Mouse (Mus musculus) hindbrain, embryonic 14.5 days (tissue): ENCODE data around the gene Clcf1. TPM values are rescaled to one million over a fixed set of nuclear protein-coding genes. Genes with fewer than 3 reads are reported as not detected.

Source experiments
- ATAC-seq: fragments of 200-750 bp; cut with Nextera tagmentation; 2 replicates; pipeline ENCODE4 v1.8.0; 2017; ENCODE audit warnings: moderate number of reproducible peaks, mild to moderate bottlenecking, moderate TSS enrichment, moderate library complexity; ENCODE audit not compliant: low FRiP score
- DNase-seq: peaks from one replicate; pipeline ENCODE4 v3.0.0-alpha.2; 2015; ENCODE audit warnings: low spot score
- H3K27ac ChIP-seq: fragments of 300-500 bp; sonication (generic); 2 replicates; pipeline ENCODE4 v1.5.1; 2014; ENCODE audit warnings: mild to moderate bottlenecking, moderate library complexity
- H3K27me3 ChIP-seq: fragments of 300-500 bp; sonication (generic); 2 replicates; pipeline ENCODE4 v1.6.1; 2014; ENCODE audit warnings: mild to moderate bottlenecking, low read length, mixed read lengths; ENCODE audit not compliant: control insufficient read depth, insufficient read depth
- H3K36me3 ChIP-seq: fragments of 300-500 bp; sonication (generic); replicated peaks from 2 replicates; pipeline ENCODE4 v1.6.1; 2014; ENCODE audit not compliant: control insufficient read depth, insufficient read depth
- H3K4me1 ChIP-seq: fragments of 300-500 bp; sonication (generic); replicated peaks from 2 replicates; pipeline ENCODE4 v1.6.1; 2014; ENCODE audit warnings: antibody characterized with exemption, low read length, mixed read lengths; ENCODE audit not compliant: control insufficient read depth, insufficient read depth
- H3K4me2 ChIP-seq: fragments of 300-500 bp; sonication (generic); replicated peaks from 2 replicates; pipeline ENCODE4 v1.6.1; 2014; ENCODE audit warnings: mild to moderate bottlenecking, moderate library complexity
- H3K4me3 ChIP-seq: fragments of 300-500 bp; sonication (generic); replicated peaks from 2 replicates; pipeline ENCODE4 v1.5.1; 2014; ENCODE audit warnings: mild to moderate bottlenecking, low read length
- H3K9ac ChIP-seq: fragments of 300-500 bp; sonication (generic); 2 replicates; pipeline ENCODE4 v1.6.1; 2014
- H3K9me3 ChIP-seq: fragments of 300-500 bp; sonication (generic); 2 replicates; pipeline ENCODE4 v1.6.1; 2016; ENCODE audit warnings: low read length; ENCODE audit not compliant: control insufficient read depth
- WGBS: fragments of 180-500 bp; shearing (Covaris S2); extraction: QIAGEN DNeasy Blood & Tissue Kit; methylation state at CpG from one replicate; pipeline ENCODE4 v1.1.7; 2014; 5-methylcytosine and 5-hydroxymethylcytosine counted together
- polyA plus RNA-seq: library from polyadenylated mRNA; unstranded; fragments of >200 nt; fragmentation: Nextera tagmentation; extraction: Ambion mirVana; gene quantifications from 2 replicates; pipeline ENCODE4 v1.2.1, GENCODE M21; 2014

The Clcf1 gene
- polyA plus RNA-seq, 1 experiment from 2014 or later, result 0.51 TPM

- no peaks in the 10 kb centered on the region for H3K27me3 ChIP-seq
- H3K9me3 ChIP-seq, result no peaks in the 10 kb centered on the region
- DNase-seq (peak; percentile 92), ATAC-seq (peak; percentile 92)
- WGBS, result 7% methylated on average over 42 of the region's 47 CpGs
- H3K4me1 ChIP-seq, result peaks cover 12% of the 10 kb centered on the region
- peak within 1 kb of the TSS; percentile 65 for H3K4me2 ChIP-seq
- H3K27ac ChIP-seq, result peak within 1 kb of the TSS; percentile 90
- peak within 1 kb of the TSS; percentile 97 for H3K4me3 ChIP-seq
- peaks cover 36% of the 10 kb centered on the region for H3K36me3 ChIP-seq
- H3K9ac ChIP-seq, result peak within 1 kb of the TSS; percentile 98
Measured at GRCm38 (mm10) chr19:4191528-4192250, 22.3 kb upstream of the Clcf1 start, which contains the start of gene Ppp1ca. Gene Ppp1ca (plus strand): TSS chr19:4192065.

- H3K9ac ChIP-seq, result peak overlapping the region; percentile 98
- peak; percentile 45 for DNase-seq
- H3K4me1 ChIP-seq, result peaks cover 12% of the 10 kb centered on the region
- H3K36me3 ChIP-seq, result peaks cover 42% of the 10 kb centered on the region
- H3K27me3 ChIP-seq, result no peaks in the 10 kb centered on the region
- ATAC-seq, result peak; percentile 18
- H3K27ac ChIP-seq, result peak overlapping the region; percentile 90
- H3K4me3 ChIP-seq, result peak overlapping the region; percentile 97
- under 1% methylated on average over 42 of the region's 52 CpGs for WGBS
- no peaks in the 10 kb centered on the region for H3K9me3 ChIP-seq
- H3K4me2 ChIP-seq, result peak overlapping the region; percentile 65
Measured at GRCm38 (mm10) chr19:4192251-4192985, 21.6 kb upstream of the Clcf1 start.

- H3K27me3 ChIP-seq, result no peaks in the 10 kb centered on the region
- H3K9ac ChIP-seq, result peak overlapping the region; percentile 98
- H3K36me3 ChIP-seq, result peaks cover 44% of the 10 kb centered on the region
- no peak for ATAC-seq
- H3K4me2 ChIP-seq, result peak overlapping the region; percentile 65
- 61% methylated on average over 6 of the region's 6 CpGs for WGBS
- no peak overlapping the region; the same call in 1 of the 2 replicates for H3K27ac ChIP-seq
- no peak for DNase-seq
- no peaks in the 10 kb centered on the region for H3K9me3 ChIP-seq
- H3K4me1 ChIP-seq, result peaks cover 12% of the 10 kb centered on the region
- peak overlapping the region; percentile 97 for H3K4me3 ChIP-seq
Measured at GRCm38 (mm10) chr19:4193129-4193528, 20.9 kb upstream of the Clcf1 start.

- peaks cover 12% of the 10 kb centered on the region for H3K4me1 ChIP-seq
- no peak overlapping the region for H3K27ac ChIP-seq
- H3K4me3 ChIP-seq, result no peak overlapping the region
- no peaks in the 10 kb centered on the region for H3K9me3 ChIP-seq
- H3K9ac ChIP-seq, result no peak overlapping the region
- WGBS, result 91% methylated on average over 8 of the region's 8 CpGs
- ATAC-seq (no peak), DNase-seq (no peak)
- H3K36me3 ChIP-seq, result peaks cover 44% of the 10 kb centered on the region
- peak overlapping the region; percentile 65; the same call in 1 of the 2 replicates for H3K4me2 ChIP-seq
- no peaks in the 10 kb centered on the region for H3K27me3 ChIP-seq
Measured at GRCm38 (mm10) chr19:4194021-4194724, 19.9 kb upstream of the Clcf1 start.

- Histone ChIP-seq H3K4me2 (no peak overlapping the region), H3K9ac (no peak overlapping the region), H3K9me3 (no peaks in the 10 kb centered on the region), H3K27ac (no peak overlapping the region), H3K4me3 (no peak overlapping the region), H3K4me1 (peaks cover 12% of the 10 kb centered on the region), H3K36me3 (peaks cover 44% of the 10 kb centered on the region), H3K27me3 (no peaks in the 10 kb centered on the region)
- no peak for DNase-seq
- 75% methylated on average over 12 of the region's 12 CpGs for WGBS
- no peak for ATAC-seq
Measured at GRCm38 (mm10) chr19:4194776-4195650, 19.0 kb upstream of the Clcf1 start.

GRCm38 (mm10) chr19:4196048-4196447 is 18.0 kb upstream of the Clcf1 start:
- peaks cover 44% of the 10 kb centered on the region for H3K36me3 ChIP-seq
- WGBS, result 50% methylated on average over 2 of the region's 2 CpGs

GRCm38 (mm10) chr19:4196548-4196947 is 17.5 kb upstream of the Clcf1 start:
- WGBS, result 57% methylated on average over 5 of the region's 5 CpGs
- Histone ChIP-seq H3K4me2 (no peak overlapping the region), H3K27me3 (no peaks in the 10 kb centered on the region), H3K27ac (no peak overlapping the region), H3K9ac (no peak overlapping the region), H3K9me3 (no peaks in the 10 kb centered on the region), H3K4me1 (peaks cover 22% of the 10 kb centered on the region), H3K36me3 (peaks cover 44% of the 10 kb centered on the region), H3K4me3 (no peak overlapping the region)
- DNase-seq (no peak), ATAC-seq (no peak)

More at GRCm38 (mm10) chr19:4196048-4196447, 18.0 kb upstream of the Clcf1 start:
- Histone ChIP-seq H3K4me2 (no peak overlapping the region), H3K27ac (no peak overlapping the region), H3K27me3 (no peaks in the 10 kb centered on the region), H3K4me3 (no peak overlapping the region), H3K4me1 (peaks cover 21% of the 10 kb centered on the region), H3K9ac (no peak overlapping the region), H3K9me3 (no peaks in the 10 kb centered on the region)
- no peak for ATAC-seq
- no peak for DNase-seq

- Histone ChIP-seq H3K27me3 (no peaks in the 10 kb centered on the region), H3K4me3 (no peak overlapping the region), H3K36me3 (peaks cover 44% of the 10 kb centered on the region), H3K9me3 (no peaks in the 10 kb centered on the region), H3K4me1 (peaks cover 28% of the 10 kb centered on the region), H3K27ac (no peak overlapping the region), H3K4me2 (no peak overlapping the region), H3K9ac (no peak overlapping the region)
- no peak for ATAC-seq
- DNase-seq, result no peak
- WGBS, result 73% methylated on average over 3 of the region's 3 CpGs
Measured at GRCm38 (mm10) chr19:4197180-4197579, 16.9 kb upstream of the Clcf1 start.
